Mouse (Mus musculus): Measurements from ENCODE around the gene Dagla.

Gene Dagla

DNA sequence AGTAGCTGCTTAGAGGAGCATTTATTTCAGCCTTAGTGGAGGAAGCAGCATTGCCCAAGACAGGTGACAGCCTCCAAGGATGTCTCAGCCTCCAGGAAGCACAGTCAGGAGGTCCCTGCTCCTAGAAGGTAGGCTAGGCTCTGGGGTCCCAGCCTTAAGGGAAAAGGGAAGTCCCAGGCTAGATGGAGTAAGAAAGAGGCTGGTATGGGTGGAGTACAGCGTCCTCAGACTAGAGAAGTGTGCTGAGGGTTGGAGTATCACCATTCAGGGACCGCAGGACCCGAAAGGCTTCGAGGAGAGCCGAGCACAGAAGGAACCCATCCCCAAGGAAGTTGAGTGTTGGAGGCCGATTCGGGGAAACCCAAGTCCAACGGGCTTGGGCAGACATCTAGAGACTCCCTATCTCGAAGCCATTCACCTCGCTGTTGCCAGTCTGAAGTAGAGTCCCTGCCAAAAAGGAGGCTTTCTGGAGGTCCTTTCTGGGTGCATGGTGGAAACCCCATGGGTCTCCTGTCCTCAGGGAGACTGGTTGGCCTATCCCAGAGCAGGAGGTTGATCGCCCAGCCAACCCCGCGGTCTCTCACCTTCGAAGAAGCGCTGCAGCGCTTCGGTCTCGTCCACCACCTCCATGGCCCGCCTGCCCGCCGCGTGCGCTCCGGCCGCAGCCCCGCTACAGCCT is 64.6 kb downstream of the Dagla start:
- DNase-seq (ENCODE audit: low read depth, low spot score) = no peak

- no peak for DNase-seq (ENCODE audit: low read depth, low spot score)
Observed at GRCm38 (mm10) chr19:10239419-10239818, 65.3 kb downstream of the Dagla start.

DNA sequence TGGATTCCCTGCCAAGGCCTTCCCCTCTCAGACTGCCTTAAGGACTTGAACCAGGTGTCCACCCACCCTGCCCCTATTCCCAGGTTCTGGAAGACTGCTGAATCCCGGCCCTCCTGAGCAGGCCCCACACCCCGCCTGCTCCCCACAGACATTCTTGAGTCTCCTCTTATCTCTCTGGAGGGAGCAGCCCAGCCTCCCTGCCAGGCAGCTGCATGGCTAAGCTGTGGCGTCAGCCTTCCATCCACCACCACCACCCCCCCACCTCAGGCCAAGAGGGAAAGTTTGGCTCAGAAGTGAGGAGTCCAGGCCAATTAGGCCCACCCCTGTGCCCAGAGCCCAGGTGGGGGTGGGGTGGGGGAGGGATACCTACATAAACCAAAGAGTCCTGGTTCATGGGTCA is 66.2 kb downstream of the Dagla start:
- DNase-seq (ENCODE audit: low read depth, low spot score) = no peak

GRCm38 (mm10) chr19:10235784-10236565 is 68.7 kb downstream of the Dagla start:
- DNase-seq (ENCODE audit: low read depth, low spot score) = no peak

GRCm38 (mm10) chr19:10232327-10233017 is 72.2 kb downstream of the Dagla start:
- DNase-seq (ENCODE audit: low read depth, low spot score) = no peak

DNA sequence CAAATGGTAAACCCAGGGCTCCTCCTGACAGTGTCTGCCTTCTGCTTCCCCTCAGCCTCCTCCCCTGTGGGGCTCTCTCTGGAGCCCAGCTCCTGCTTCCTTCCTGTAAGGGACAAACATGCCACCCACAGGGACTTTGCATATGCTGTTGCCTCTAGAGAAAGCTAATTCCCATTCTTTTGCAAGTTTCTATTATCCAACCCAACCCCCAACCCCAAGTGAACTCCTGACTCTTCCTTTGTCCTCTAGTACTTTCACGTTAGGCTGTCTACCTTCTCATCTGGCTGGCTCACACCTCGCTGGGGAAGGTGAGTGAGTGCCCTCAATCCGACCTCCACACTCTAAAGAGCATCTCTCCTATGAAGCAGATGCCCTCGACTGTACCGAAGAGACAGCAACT is 72.8 kb downstream of the Dagla start:
- no peak for DNase-seq (ENCODE audit: low read depth, low spot score)

DNA sequence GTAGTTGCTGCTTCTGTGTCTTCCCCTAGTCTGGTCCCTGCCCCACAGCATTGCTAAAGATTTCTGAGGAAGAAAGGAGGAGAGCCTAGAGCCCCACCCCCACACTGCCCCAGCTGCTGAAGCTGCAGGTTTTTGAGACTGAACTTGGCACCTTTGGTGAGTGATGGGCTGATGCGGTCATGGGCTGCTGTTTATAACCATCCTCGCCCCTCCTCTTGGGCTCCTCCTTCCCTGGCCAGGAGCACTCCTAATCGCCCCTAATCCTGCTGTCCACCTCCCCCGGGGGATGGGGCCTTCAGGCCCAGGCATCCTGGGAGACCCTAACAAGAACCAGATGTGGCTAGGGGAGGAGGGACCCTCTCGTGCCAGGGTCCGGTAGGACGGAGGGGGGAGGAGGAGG is 73.7 kb downstream of the Dagla start:
- no peak for DNase-seq (ENCODE audit: low read depth, low spot score)

DNA sequence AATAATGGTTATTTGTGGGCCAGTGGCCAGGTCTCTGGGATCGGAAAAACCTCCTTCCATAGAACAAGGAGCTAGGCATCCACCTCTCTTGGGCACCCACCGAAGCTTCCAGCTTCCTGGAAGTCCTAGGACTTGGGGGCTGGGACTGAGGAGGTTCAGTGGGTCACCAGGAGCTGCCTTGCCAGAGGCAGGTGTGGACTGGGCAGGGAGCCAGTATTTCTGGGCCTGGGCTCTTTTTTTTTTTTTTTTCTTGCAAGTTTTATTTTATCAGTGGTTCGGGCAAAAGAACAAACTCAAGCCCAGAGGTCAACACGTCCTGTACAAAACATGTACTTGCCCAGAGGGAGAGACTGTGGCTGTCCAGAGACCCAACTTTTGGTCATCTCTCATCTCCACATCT is 78.9 kb downstream of the Dagla start:
- DNase-seq (ENCODE audit: low read depth, low spot score) = no peak

DNA sequence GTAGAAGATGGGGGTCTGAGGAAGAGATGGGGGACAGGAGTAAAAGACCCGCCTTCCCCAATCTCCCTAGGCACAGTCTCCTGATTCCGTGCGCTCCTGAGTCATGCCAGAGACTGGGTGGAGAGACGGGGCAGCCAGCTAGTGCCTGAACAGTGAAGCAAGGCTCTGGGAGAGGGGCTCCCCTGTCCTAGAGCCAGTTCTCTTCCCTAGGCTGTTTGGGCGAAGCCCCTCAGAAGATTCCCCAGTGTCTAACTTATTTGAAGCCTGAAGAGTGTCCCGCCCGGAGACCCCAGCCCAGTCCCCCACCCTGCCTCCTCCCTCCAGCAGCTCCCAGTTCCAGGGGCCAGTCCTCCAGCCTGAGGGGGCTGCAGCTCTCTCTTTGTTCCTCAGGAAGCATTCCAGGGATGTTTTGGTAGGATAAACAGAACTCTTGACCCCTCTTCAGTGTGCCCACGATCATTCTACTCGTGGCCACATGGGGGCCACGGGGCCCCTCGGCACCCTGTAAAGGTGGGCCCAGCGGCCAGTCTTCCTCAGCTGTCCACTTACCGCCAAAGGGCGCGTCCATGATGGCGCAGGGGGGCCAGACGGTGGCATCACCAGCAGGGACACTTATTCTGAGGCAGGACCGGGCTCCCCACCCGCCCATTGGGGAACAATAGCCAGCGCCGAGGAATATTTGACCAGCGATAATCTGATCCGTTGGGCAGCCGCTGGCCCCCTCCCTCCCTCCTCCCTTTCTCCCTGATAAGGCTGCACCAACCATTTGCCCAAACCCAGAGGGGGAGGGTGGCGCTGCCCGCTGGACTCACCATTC is 79.8 kb downstream of the Dagla start:
- no peak for DNase-seq (ENCODE audit: low read depth, low spot score)

DNA sequence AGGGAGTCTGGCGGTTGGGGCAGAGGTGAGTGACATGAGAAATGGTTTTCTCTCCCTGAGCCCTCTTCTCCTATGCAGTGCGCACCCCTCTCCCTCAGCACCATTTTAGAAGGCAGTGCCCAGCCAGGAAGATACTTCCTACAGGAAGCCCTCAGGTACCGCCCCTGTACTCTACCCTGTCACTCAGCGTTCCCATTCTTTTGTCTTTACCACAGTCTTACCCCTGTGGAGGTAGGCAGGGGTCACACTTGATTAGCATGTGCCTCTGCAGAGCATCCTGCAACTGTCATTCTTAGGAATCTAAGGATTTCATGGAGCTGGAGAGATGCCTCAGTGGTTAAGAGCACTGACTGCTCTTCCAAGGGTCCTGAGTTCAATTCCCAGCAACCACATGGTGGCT is 81.1 kb downstream of the Dagla start:
- no peak for DNase-seq (ENCODE audit: low read depth, low spot score)

- DNase-seq (ENCODE audit: low read depth, low spot score) = no peak
Observed at GRCm38 (mm10) chr19:10222656-10223055, 82.0 kb downstream of the Dagla start.

DNA sequence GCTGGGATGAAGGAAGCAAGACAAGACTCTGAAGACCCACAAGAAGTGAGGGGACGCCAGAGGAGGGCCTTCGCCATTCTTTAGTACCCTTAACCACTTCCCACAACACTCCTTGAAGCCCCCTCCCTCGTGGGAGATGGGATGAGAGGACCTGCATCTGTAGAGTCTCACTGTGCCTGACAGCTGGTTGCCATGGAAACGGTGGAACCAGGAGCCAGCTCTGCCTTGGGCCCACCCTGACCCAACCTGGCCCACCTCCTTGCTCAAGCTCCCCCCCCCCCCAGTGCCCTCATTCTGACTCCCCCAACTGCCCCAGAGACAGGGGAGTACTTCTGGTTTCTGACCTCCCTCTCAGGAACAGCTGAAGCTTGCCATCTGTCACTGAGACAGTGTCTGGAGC is 83.1 kb downstream of the Dagla start:
- DNase-seq (ENCODE audit: low read depth, low spot score) = no peak

DNA sequence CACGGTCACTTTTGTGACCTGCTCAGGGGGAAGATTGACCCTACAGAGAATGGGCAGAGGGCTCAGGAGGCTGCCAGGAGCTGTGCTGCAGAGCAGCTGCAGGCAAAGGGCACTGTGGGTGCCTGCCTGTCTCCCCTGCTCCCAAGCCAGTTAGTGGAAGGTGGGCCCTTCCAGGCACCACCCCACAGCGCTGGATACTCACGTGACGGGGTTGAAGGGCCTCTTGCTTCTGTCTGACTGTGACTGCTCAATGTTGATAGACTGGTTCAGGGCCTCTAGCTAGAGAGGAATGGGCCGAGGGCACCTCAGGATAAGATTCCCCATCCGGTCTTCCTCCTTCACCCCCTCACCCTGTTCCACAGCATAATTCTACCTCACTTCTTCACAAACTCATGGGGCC is 85.1 kb downstream of the Dagla start:
- DNase-seq (ENCODE audit: low read depth, low spot score) = no peak

- DNase-seq (ENCODE audit: low read depth, low spot score) = peak; percentile 66
Observed at GRCm38 (mm10) chr19:10219108-10219507, 85.6 kb downstream of the Dagla start.

DNA sequence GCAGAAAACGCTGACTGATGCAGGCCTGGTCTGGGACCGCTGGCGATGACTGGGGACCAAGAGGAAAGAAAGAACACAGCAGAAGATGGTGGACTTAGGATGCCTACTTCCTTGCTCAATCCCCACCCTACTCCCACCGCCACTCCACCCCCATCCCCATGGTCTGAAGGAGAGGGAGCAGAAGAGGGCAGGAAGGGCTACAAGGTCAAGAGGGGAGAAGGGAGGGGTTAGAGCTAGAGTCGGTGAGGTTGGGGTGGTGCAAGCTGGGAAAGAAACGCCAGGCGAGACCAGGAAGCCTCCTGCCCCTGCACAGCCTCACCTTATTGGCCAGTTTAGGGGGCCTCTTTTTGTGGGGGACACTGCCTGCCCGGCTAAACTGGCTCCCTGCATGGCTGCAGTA is 88.6 kb downstream of the Dagla start:
- no peak for DNase-seq (ENCODE audit: low read depth, low spot score)

GRCm38 (mm10) chr19:10213796-10214471 is 90.7 kb downstream of the Dagla start:
- no peak for DNase-seq (ENCODE audit: low read depth, low spot score)

- DNase-seq (ENCODE audit: low read depth, low spot score) = no peak
Observed at GRCm38 (mm10) chr19:10210885-10211284, 93.8 kb downstream of the Dagla start.

DNA sequence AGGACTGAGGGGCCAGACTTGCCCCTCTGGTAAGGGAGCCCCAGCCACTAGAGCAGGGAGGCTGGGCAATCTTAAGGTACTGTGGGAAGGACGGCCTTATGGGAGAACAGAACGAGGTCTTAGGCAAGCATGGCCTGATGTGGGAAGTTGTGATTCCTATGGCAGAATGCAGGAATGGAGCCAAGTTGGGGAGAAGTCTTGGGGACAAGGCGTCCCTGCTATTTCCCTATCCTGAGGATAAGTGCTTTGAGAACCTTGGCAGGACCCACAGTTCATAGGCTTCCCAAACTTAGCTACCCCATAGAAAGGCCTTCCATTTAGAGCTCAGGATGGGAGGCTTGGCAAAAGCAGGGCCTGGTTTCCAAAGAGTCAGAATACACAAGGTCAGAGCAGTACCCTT is 95.8 kb downstream of the Dagla start:
- no peak for DNase-seq (ENCODE audit: low read depth, low spot score)

DNA sequence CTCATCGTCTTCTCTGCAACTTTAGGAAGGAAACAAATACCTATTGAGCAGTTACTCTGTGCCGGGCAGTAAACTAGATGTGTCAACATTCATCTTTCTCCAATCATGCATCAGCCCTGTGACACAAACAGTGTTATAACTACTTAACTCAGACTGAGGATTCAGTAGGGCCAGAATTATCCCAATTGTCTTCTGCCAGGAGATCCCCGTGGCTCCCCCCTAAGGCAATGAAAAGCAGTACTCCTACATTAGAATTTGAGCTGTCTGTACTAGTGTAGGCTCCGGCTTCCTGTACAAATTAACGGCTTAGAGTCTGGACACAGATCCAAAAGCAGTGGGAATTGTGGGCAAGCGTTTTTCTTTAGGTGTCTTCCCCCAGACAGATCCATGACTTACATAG is 99.6 kb downstream of the Dagla start:
- peak; percentile 10 for DNase-seq (ENCODE audit: low read depth, low spot score)

DNA sequence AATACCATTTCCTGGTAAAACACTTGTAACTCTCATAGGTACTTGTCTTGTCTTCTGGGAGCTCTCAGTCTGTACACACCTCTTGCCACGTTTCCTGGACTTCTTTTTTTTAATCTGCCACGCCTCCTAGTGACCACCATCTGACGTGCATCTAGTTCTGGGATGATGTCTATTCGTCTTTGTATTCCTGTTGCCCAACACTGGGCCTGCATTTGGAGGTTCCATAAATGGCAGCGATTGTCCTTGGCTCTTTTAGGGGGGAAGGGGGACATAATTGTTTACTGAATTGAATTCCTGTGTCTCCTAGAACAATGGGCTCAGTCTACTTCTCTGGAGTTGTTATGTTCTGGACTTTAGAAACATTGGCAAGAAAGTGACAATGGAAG is 100.1 kb downstream of the Dagla start:
- DNase-seq (ENCODE audit: low read depth, low spot score) = peak; percentile 77

DNA sequence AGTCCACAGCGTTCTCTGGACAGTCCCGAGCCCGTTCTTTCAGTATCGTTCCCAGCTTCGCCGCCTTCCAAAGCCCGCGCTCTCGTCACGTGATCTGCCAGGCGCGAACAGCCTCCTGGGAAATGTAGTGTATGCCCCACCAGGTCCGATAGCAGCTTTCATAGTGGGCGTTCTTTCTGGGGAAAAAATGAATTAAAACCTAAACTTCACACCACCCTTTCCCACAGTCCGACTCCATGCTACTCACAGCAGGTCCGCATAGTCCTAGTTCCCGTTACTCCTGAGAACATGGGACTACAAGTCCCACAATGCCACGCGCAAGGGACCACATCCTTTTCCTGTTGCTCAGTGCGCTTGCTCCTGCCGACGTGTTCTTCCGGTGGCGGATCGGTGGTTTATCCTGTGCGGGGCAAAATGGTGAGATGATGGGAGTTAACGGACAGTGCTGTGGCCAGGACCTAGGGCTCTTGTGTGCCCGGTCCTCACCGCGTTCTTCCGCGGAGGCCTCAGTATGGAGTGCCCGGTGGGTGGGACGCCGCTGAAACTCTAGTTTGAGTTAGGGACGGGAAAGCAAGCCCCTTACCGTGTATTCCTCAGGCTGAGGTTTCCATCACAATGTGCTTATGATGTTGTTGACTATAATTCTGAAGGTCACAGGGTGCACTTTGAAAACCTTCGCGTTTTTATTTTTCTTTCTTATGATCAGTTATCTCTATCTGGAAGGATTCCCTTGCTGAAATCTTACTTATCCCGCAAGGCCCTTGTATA is 100.6 kb downstream of the Dagla start, which contains the start of the genes Tmem258 and Fen1:
Gene Tmem258, plus strand, starts transcription at position 167 of the 768 bp plus-strand sequence.
Gene Fen1, minus strand, starts transcription at position 322 of the 768 bp plus-strand sequence.
- peak; percentile 94 for DNase-seq (ENCODE audit: low read depth, low spot score)

All from CD4-positive, CD25-positive, alpha-beta regulatory T cell, adult 2 months (primary cell).